Mouse (Mus musculus): ENCODE data around the gene Kif23. TPM values are rescaled to one million over a fixed set of nuclear protein-coding genes. Genes with fewer than 3 reads are reported as not detected.

The Kif23 gene
- polyA plus RNA-seq, 1 experiment from 2014 or later, result 7.7 TPM

GRCm38 (mm10) chr9:61889855-61890254, 56.7 kb downstream of the Kif23 start:
- no peaks in the 10 kb centered on the region for H3K9me3 ChIP-seq (ENCODE audit: low read length)
- H3K27ac ChIP-seq (ENCODE audit: low read length), result no peak overlapping the region
- ATAC-seq (no peak), DNase-seq (ENCODE audit: low spot score) (no peak)
- no peak for TF ChIP-seq CTCF (IDR thresholded peaks at IDR 0.05)
- no peak for TF ChIP-seq EP300 (IDR thresholded peaks at IDR 0.05)
- H3K36me3 ChIP-seq (ENCODE audit: insufficient read depth, low read length), result no peaks in the 10 kb centered on the region
- no peak overlapping the region for H3K4me3 ChIP-seq (ENCODE audit: low read depth, low read length)
- no peak overlapping the region for H3K4me2 ChIP-seq (replicated peaks; ENCODE audit: low read depth, low read length)
- no peak overlapping the region for H3K9ac ChIP-seq (replicated peaks; ENCODE audit: low read depth)
- 45% methylated on average over 8 of the region's 8 CpGs for WGBS
- no peaks in the 10 kb centered on the region for H3K27me3 ChIP-seq (replicated peaks; ENCODE audit: insufficient read depth, low read length)
- no peaks in the 10 kb centered on the region for H3K4me1 ChIP-seq (ENCODE audit: insufficient read depth, low read depth, low read length)

DNA sequence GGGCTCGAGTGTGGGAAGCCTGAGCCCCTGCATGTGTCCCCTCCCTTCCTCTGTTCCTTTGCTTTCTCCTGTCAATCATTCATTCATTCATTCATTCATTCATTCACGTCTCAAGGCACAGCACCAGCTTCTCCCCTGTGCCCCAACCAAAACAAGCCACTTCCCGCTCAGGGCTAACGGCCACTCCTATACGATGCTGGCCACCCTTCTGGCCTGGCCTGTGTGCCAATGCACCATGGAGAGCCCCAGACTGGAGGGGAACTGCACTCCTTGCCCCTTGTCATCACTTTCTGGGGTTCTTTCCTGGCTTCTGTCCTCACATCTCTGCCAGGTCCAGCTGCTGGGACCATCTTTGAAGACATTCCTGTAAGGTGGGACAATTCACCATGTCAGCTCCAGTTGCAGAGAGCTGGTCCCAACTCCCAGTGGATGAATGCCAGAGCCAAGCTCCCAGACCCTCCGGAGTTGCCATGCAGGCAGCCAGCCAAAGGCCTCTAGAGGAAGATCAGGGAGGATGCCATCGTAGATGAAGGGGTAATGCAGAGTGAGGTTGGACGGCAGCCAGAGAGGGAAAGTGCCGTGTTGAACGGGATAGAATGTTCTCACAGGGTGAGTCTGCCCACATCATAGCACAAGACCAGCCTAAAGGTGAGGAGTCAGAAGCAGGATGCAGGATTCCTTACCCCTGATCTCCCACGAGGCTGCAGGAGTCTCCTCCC, 58.8 kb downstream of the Kif23 start:
- TF ChIP-seq EP300 (IDR thresholded peaks at IDR 0.05), result no peak
- no peak for TF ChIP-seq CTCF (IDR thresholded peaks at IDR 0.05)
- no peak for DNase-seq (ENCODE audit: low spot score)

GRCm38 (mm10) chr9:61885964-61886363, 60.6 kb downstream of the Kif23 start:
- no peak overlapping the region for H3K4me2 ChIP-seq (replicated peaks; ENCODE audit: low read depth, low read length)
- ATAC-seq (no peak), DNase-seq (ENCODE audit: low spot score) (no peak)
- WGBS, result 79% methylated on average over 7 of the region's 7 CpGs
- no peak overlapping the region for H3K4me3 ChIP-seq (ENCODE audit: low read depth, low read length)
- H3K36me3 ChIP-seq (ENCODE audit: insufficient read depth, low read length), result no peaks in the 10 kb centered on the region
- no peaks in the 10 kb centered on the region for H3K4me1 ChIP-seq (ENCODE audit: insufficient read depth, low read depth, low read length)
- TF ChIP-seq CTCF (IDR thresholded peaks at IDR 0.05), result no peak
- TF ChIP-seq EP300 (IDR thresholded peaks at IDR 0.05), result no peak
- H3K27me3 ChIP-seq (replicated peaks; ENCODE audit: insufficient read depth, low read length), result no peaks in the 10 kb centered on the region
- no peaks in the 10 kb centered on the region for H3K9me3 ChIP-seq (ENCODE audit: low read length)
- H3K9ac ChIP-seq (replicated peaks; ENCODE audit: low read depth), result no peak overlapping the region
- no peak overlapping the region for H3K27ac ChIP-seq (ENCODE audit: low read length)

More for the DNA sequence above, 58.8 kb downstream of the Kif23 start:
- no peak overlapping the region for H3K9ac ChIP-seq (replicated peaks; ENCODE audit: low read depth)
- no peaks in the 10 kb centered on the region for H3K36me3 ChIP-seq (ENCODE audit: insufficient read depth, low read length)
- H3K9me3 ChIP-seq (ENCODE audit: low read length), result no peaks in the 10 kb centered on the region
- no peak overlapping the region for H3K4me2 ChIP-seq (replicated peaks; ENCODE audit: low read depth, low read length)
- no peak overlapping the region for H3K27ac ChIP-seq (ENCODE audit: low read length)
- no peak for ATAC-seq
- no peak overlapping the region for H3K4me3 ChIP-seq (ENCODE audit: low read depth, low read length)
- no peaks in the 10 kb centered on the region for H3K4me1 ChIP-seq (ENCODE audit: insufficient read depth, low read depth, low read length)
- WGBS, result 48% methylated on average over 11 of the region's 11 CpGs
- no peaks in the 10 kb centered on the region for H3K27me3 ChIP-seq (replicated peaks; ENCODE audit: insufficient read depth, low read length)

- H3K4me3 ChIP-seq (ENCODE audit: low read depth, low read length), result no peak overlapping the region
- ATAC-seq, result no peak
- no peak for TF ChIP-seq CTCF (IDR thresholded peaks at IDR 0.05)
- no peak for TF ChIP-seq EP300 (IDR thresholded peaks at IDR 0.05)
- H3K9me3 ChIP-seq (ENCODE audit: low read length), result no peaks in the 10 kb centered on the region
- H3K4me1 ChIP-seq (ENCODE audit: insufficient read depth, low read depth, low read length), result no peaks in the 10 kb centered on the region
- no peak overlapping the region for H3K27ac ChIP-seq (ENCODE audit: low read length)
- H3K27me3 ChIP-seq (replicated peaks; ENCODE audit: insufficient read depth, low read length), result no peaks in the 10 kb centered on the region
- H3K4me2 ChIP-seq (replicated peaks; ENCODE audit: low read depth, low read length), result no peak overlapping the region
- DNase-seq (ENCODE audit: low spot score), result no peak
- WGBS, result 69% methylated on average over 13 of the region's 13 CpGs
- no peaks in the 10 kb centered on the region for H3K36me3 ChIP-seq (ENCODE audit: insufficient read depth, low read length)
- H3K9ac ChIP-seq (replicated peaks; ENCODE audit: low read depth), result no peak overlapping the region
These were observed 61.6 kb downstream of the Kif23 start for GRCm38 (mm10) chr9:61884936-61885335.

DNA sequence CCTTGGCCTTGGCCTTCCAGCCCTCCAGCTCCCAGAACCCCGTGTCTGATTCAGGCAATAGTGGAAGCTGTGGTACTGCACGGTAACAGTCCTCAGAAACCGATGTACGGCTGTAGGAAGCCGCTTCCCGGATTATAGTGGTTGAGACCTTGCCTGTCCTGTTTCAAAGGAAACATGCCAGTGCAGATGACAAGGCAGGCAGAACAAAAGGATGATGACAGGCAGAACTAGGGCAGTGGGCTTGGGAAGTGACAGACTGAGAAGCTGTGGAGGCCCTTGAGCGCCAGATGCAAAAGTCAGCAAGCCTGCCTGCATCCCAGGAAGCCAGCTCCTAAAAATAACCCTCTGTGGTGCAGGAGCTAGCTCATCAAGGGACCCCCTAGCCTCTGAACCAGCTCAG, 62.2 kb downstream of the Kif23 start:
- no peak overlapping the region for H3K9ac ChIP-seq (replicated peaks; ENCODE audit: low read depth)
- no peaks in the 10 kb centered on the region for H3K9me3 ChIP-seq (ENCODE audit: low read length)
- 87% methylated on average over 7 of the region's 7 CpGs for WGBS
- H3K27ac ChIP-seq (ENCODE audit: low read length), result no peak overlapping the region
- DNase-seq (ENCODE audit: low spot score), result no peak
- no peak for ATAC-seq
- H3K27me3 ChIP-seq (replicated peaks; ENCODE audit: insufficient read depth, low read length), result no peaks in the 10 kb centered on the region
- H3K4me1 ChIP-seq (ENCODE audit: insufficient read depth, low read depth, low read length), result no peaks in the 10 kb centered on the region
- no peak overlapping the region for H3K4me3 ChIP-seq (ENCODE audit: low read depth, low read length)
- TF ChIP-seq EP300 (IDR thresholded peaks at IDR 0.05) (no peak), CTCF (IDR thresholded peaks at IDR 0.05) (no peak)
- no peak overlapping the region for H3K4me2 ChIP-seq (replicated peaks; ENCODE audit: low read depth, low read length)
- no peaks in the 10 kb centered on the region for H3K36me3 ChIP-seq (ENCODE audit: insufficient read depth, low read length)

DNA sequence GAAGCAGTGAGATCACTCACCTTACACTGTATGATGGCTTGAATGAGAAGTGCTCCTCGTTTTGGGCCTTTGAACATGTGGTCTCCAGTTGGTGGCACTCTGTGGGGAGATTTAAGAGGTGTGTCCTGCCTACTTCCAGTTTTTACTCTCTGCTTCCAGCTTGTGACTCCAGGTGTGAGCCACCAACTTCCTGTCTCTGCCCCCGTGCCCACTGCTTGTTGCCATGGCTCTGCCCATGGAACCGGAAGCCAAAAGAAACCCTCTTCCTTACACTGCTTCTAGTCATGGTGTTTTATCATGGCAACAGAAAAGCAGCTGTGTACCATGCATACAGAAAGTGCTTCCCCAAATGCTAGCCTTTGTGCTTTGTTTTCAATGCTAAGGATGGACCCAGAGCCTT, 64.4 kb downstream of the Kif23 start:
- Histone ChIP-seq H3K9me3 (ENCODE audit: low read length) (no peaks in the 10 kb centered on the region), H3K27ac (ENCODE audit: low read length) (no peak overlapping the region), H3K27me3 (replicated peaks; ENCODE audit: insufficient read depth, low read length) (peaks cover 8% of the 10 kb centered on the region; the same call in 1 of the 2 replicates), H3K36me3 (ENCODE audit: insufficient read depth, low read length) (no peaks in the 10 kb centered on the region), H3K4me1 (ENCODE audit: insufficient read depth, low read depth, low read length) (no peaks in the 10 kb centered on the region), H3K9ac (replicated peaks; ENCODE audit: low read depth) (no peak overlapping the region), H3K4me2 (replicated peaks; ENCODE audit: low read depth, low read length) (no peak overlapping the region), H3K4me3 (ENCODE audit: low read depth, low read length) (no peak overlapping the region)
- no peak for TF ChIP-seq EP300 (IDR thresholded peaks at IDR 0.05)
- no peak for TF ChIP-seq CTCF (IDR thresholded peaks at IDR 0.05)
- ATAC-seq, result no peak
- WGBS, result 56% methylated on average over 3 of the region's 3 CpGs
- no peak for DNase-seq (ENCODE audit: low spot score)
